Mouse (Mus musculus) liver, embryonic 18 days (tissue): ENCODE measurements around the gene Mtfmt. TPM values are rescaled to one million over a fixed set of nuclear protein-coding genes. Genes with fewer than 3 reads are reported as not detected.

Source experiments
- polyA plus RNA-seq: library from polyadenylated mRNA; depleted of rRNA; stranded (reverse); fragments of >200 nt; gene quantifications from 2 replicates; pipeline ENCODE4 v1.2.3, GENCODE M21; 2012; rRNA removed

Mtfmt gene
- polyA plus RNA-seq, result 7.6 and 8.2 TPM in 2 replicates

DNA sequence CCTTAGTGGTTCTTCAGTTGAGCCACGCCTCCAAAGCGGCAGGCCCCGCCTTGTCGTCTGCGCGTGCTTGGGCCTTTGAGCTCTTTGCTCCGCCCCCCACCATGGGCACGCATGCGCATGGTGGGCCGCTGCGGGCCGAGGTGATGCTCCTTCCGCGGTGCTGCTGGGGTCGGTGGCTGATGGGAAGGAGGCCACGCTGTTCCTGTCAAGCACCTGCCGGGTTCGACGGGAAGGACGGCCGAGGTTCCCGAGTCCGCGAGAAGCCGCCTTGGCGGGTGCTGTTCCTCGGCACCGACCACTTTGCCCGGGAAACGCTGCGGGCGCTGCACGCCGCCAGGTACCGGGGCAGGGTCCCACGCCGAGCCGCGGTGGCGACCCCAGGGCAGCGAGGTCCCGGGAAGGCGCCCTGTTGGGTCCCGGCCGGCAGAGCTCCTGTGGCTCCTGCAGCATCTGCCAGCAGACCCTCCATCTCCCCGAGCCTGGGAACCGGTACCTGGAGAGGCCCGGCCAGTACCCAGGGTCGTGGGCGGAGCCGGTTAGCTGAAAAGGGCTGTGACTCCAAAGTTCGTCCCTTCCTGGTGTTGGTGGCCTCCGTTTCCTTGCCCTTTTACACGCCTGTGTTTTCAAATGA lies at the start of gene Mtfmt:
Gene Mtfmt (plus strand): TSS at position 112 of the 631 bp plus-strand sequence.

DNA sequence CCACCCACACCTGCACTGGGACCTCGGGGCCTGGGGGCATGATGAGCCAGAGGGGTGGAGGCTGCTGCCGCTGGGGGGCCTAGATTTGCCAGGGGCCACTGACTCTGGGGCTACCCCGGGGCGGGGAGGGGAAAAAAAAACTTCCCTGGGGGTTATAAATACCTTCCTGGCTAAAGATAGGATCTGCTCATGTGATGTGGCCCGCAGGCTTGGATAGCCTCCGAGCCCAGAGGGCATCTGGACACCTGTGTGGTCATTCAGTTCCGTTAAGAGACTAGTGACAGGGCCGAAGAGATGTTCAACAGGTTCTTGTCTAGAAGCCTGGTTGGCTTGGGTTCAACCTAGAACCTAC lies 44.0 kb upstream of the Mtfmt start, which contains the start of gene Kbtbd13:
Gene Kbtbd13 (minus strand): TSS at position 40 of the 352 bp plus-strand sequence.

DNA sequence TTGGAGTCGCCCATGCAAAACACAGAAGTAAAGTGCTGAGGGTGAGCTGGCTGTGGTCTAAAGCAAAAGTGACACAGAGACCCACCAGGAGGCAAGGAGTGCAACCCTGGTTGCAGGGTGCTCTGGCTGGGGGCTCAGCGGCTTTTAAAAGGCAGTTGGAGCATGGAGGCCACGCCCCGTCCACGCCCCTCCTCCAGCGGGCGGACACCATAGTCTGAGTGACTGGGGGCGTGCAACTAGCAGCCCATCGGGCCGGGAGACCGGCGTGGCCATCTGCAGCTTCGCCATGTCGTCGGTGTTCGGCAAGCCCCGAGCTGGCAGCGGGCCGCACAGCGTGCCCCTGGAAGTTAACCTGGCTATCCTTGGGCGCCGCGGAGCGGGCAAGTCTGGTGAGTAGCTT lies 37.3 kb upstream of the Mtfmt start, which contains the start of gene Rasl12:
Gene Rasl12 (plus strand): TSS at position 228 of the 400 bp plus-strand sequence.

DNA sequence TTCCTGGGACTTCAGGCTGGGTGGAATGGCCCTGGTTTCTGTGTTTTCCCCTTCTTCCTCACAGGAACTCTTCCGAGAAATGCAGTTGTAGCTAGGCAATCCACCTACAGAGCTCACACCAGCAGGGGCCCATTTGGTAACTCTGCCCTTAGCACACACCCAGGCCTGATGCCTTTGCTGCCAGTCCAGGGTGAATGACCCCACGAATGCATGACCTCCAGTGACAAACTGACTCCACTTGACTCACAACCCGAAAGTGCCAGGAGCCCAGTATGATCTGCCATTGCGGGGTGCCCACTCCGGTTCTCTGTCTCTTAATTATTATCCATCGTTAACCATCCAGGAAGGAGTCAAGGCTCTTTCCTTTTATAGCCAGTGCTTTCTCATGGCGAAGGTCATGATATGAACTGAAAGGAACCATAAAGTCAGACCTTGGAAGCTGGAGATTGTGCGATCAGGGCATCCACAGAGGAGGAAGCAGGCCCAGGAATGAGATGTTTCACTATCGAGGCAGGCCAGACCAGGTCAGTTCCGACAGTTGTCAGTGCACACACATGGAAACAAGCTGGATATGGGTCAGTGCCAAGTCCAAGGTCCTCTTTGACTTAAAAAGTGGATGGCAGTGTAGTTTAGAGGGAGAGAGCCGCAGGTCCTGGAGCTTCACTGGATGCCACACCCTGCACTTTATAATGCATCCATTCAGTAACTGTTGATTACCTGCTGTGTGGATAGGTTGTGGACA lies 12.7 kb upstream of the Mtfmt start, which contains the start of gene Slc51b:
Gene Slc51b (minus strand): TSS at position 196 of the 742 bp plus-strand sequence.

DNA sequence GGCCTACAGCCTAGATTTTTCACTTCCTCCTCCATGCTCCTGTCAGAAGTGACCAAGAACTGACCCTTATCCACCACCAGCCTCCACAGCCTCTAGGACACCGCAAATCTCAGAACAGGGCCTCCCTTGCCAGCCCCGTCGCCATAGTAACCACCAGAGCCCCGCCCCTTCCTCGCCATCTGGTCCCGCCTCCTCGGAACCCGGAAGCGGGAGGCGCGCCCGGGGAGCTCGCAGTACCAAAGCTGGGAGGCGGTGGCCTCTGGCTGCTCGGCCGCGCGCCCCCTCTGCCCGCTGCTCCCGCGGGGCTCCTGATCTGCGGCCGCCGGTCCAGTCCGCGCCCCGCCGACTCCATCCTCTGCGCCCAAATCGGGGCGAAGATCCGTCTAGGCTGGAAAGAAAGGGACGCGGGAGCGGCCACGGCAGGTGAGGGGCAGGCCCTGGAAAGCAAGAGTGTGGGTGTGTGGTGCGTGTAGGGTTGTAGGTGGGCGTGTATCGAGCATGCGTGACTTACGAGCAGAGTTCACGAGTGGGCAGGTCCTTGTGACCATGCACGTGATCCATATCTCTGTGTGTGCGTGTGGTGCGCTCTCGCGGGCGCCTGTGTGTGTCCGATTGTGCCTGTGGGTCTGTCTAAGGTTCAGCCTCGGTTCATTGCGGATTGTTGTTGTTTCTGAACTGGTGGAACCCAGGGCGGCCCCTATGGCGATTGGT lies 25.3 kb downstream of the Mtfmt start, which contains the start of gene Spg21:
Gene Spg21 (plus strand): TSS at position 216 of the 711 bp plus-strand sequence.

Other genes with a start within 250 kb of the Mtfmt start
- 5.3 and 5.4 TPM in 2 replicates for gene Parp16, start 240.4 kb upstream of the Mtfmt start, polyA plus RNA-seq
- 0.02 and 0.03 TPM in 2 replicates for gene Cilp, start 170.6 kb upstream of the Mtfmt start, polyA plus RNA-seq
- 43.5 and 44.4 TPM in 2 replicates for gene Clpx, start 141.5 kb upstream of the Mtfmt start, polyA plus RNA-seq
- 3.8 and 4.5 TPM in 2 replicates for gene Pdcd7, start 89.7 kb upstream of the Mtfmt start, polyA plus RNA-seq
- 0.05 and 0.06 TPM in 2 replicates for gene Ubap1l, start 74.7 kb upstream of the Mtfmt start, polyA plus RNA-seq
- 0.07 TPM in 2 replicates for gene Kbtbd13, start 44.1 kb upstream of the Mtfmt start, polyA plus RNA-seq
- gene Rasl12, start 37.3 kb upstream of the Mtfmt start, polyA plus RNA-seq, result 0.14 and 0.20 TPM in 2 replicates
- gene Slc51b, start 12.8 kb upstream of the Mtfmt start, polyA plus RNA-seq, result 0.06 and 0.48 TPM in 2 replicates
- 10.2 and 12.4 TPM in 2 replicates for gene Spg21, start 25.2 kb downstream of the Mtfmt start, polyA plus RNA-seq
- gene Ankdd1a, start 84.4 kb downstream of the Mtfmt start, polyA plus RNA-seq, result 0.03 and 0.08 TPM in 2 replicates
- 9.8 and 10.6 TPM in 2 replicates for gene Plekho2, start 144.3 kb downstream of the Mtfmt start, polyA plus RNA-seq
- 4.1 and 4.7 TPM in 2 replicates for gene Pif1, start 151.4 kb downstream of the Mtfmt start, polyA plus RNA-seq
- 14.6 and 16.8 TPM in 2 replicates for gene Rbpms2, start 193.9 kb downstream of the Mtfmt start, polyA plus RNA-seq
- gene Oaz2, start 232.2 kb downstream of the Mtfmt start, polyA plus RNA-seq, result 25.7 and 26.2 TPM in 2 replicates